Mouse (Mus musculus) urinary bladder, postnatal 10 days (tissue): Measurements from ENCODE around the gene Taok3.
"Not testable (repeated sequence)": the region's sequence is repeated elsewhere in the genome, so short reads cannot be mapped to it uniquely, and the experiment has no call there.

Source experiments
- DNase-seq: peaks from one replicate; pipeline ENCODE4 v3.0.0; 2022; ENCODE audit warnings: low spot score

Gene Taok3

GRCm38 (mm10) chr5:117264701-117265100, 144.8 kb downstream of the Taok3 start:
- DNase-seq, result no peak

GRCm38 (mm10) chr5:117267913-117268312, 148.0 kb downstream of the Taok3 start:
- DNase-seq, result no peak

- DNase-seq, result no peak
Observed at GRCm38 (mm10) chr5:117268749-117269148, 148.8 kb downstream of the Taok3 start.

GRCm38 (mm10) chr5:117269395-117269794, 149.5 kb downstream of the Taok3 start:
- DNase-seq, result no peak

- DNase-seq, result no peak
Observed at GRCm38 (mm10) chr5:117271945-117272344, 152.0 kb downstream of the Taok3 start.

- DNase-seq, result no peak
Observed at GRCm38 (mm10) chr5:117274817-117275216, 154.9 kb downstream of the Taok3 start.

GRCm38 (mm10) chr5:117277784-117278183, 157.9 kb downstream of the Taok3 start:
- no peak for DNase-seq

GRCm38 (mm10) chr5:117278809-117279668, 159.1 kb downstream of the Taok3 start:
- DNase-seq, result no peak

- DNase-seq, result no peak
Observed at GRCm38 (mm10) chr5:117279669-117280050, 159.7 kb downstream of the Taok3 start.

GRCm38 (mm10) chr5:117281536-117281935, 161.6 kb downstream of the Taok3 start:
- DNase-seq, result no peak

GRCm38 (mm10) chr5:117282360-117282759, 162.4 kb downstream of the Taok3 start:
- DNase-seq, result no peak

GRCm38 (mm10) chr5:117284029-117284428, 164.1 kb downstream of the Taok3 start:
- DNase-seq, result no peak

- no peak for DNase-seq
Observed at GRCm38 (mm10) chr5:117284682-117285081, 164.8 kb downstream of the Taok3 start.

- DNase-seq, result no peak
Observed at GRCm38 (mm10) chr5:117285266-117285665, 165.3 kb downstream of the Taok3 start.

- DNase-seq, result no peak
Observed at GRCm38 (mm10) chr5:117286286-117286685, 166.4 kb downstream of the Taok3 start.

GRCm38 (mm10) chr5:117286831-117287822, 167.2 kb downstream of the Taok3 start, which contains the start of gene Pebp1:
Pebp1 (minus strand) TSS chr5:117287625.
- DNase-seq, result peak; percentile 81

GRCm38 (mm10) chr5:117289646-117290045, 169.7 kb downstream of the Taok3 start:
- no peak for DNase-seq

GRCm38 (mm10) chr5:117290081-117290480, 170.2 kb downstream of the Taok3 start:
- no peak for DNase-seq

- no peak for DNase-seq
Observed at GRCm38 (mm10) chr5:117291312-117291711, 171.4 kb downstream of the Taok3 start.

- DNase-seq, result no peak
Observed at GRCm38 (mm10) chr5:117292547-117292946, 172.6 kb downstream of the Taok3 start.

- not testable (repeated sequence) for DNase-seq
Observed at GRCm38 (mm10) chr5:117293776-117294175, 173.8 kb downstream of the Taok3 start.

- no peak for DNase-seq
Observed at GRCm38 (mm10) chr5:117295011-117295410, 175.1 kb downstream of the Taok3 start.

GRCm38 (mm10) chr5:117302899-117303298, 183.0 kb downstream of the Taok3 start:
- no peak for DNase-seq
